Mouse (Mus musculus) megakaryocyte, adult 5-6 weeks (primary cell): ENCODE data around the gene Olfr447. TPM values are rescaled to one million over a fixed set of nuclear protein-coding genes. Genes with fewer than 3 reads are reported as not detected.

Source experiments
- ATAC-seq: 2 replicates; pipeline ENCODE4 v1.8.0; 2016; ENCODE audit warnings: mild to moderate bottlenecking, inconsistent platforms; ENCODE audit not compliant: poor library complexity, severe bottlenecking
- total RNA-seq, 2 experiments: library from RNA; stranded (forward) in 1 of 2; stranded (reverse) in 1 of 2; fragments of 153-499, 151-499 nt in 1 of 2; fragments of 221-1000, 200-1000 nt in 1 of 2; gene quantifications; 2 replicates each; pipeline versions ENCODE4 v1.2.3 to v1.2.4; 2015 to 2017

Olfr447 gene
- total RNA-seq (2015) (not detected in 2 replicates), total RNA-seq (2017) (not detected in 2 replicates)

DNA sequence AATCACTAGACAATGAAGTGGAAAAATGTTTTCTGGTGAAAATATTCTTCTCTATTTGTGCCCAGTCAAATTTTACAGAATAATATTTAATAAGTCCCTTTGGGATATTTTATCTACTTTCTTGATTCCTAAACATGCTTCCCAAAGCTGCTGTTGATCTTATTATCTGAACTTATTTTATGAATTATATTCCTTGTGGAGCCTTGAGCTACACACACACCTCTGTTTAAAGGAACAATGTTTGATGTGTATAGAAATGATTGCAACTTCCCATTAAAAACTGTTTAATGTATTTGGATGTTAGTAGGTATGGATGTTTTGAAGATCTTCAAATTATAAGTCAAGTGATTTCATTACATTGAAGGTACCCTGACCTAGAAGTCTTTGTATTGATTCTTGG, at the start of gene Olfr447:
Olfr447 (plus strand) TSS at position 301 of the 400 bp plus-strand sequence.
- ATAC-seq: no peak

GRCm38 (mm10) chr6:42860222-42860819, 48.4 kb upstream of the Olfr447 start:
- ATAC-seq: peak; percentile 51; the same call in 1 of the 2 replicates

DNA sequence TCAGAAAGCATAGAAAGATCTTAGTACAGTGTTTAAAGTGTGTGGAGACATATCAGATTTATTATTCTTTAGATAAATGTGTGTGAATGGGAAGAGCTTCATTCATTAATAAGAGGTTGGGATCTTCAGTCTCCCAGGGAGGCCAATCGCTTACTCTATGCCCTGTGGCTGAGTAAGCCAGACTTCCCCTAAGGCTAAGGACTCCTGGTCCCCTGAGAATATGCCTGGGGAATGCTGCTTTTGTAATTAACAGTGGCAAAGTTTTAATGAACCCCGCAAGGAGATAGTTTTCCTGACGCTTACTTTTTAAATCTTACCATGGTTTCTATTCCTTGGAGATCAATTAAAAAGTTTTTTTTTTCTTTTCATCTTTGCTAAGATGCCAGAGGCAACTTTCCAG, 39.0 kb upstream of the Olfr447 start:
- no peak for ATAC-seq

GRCm38 (mm10) chr6:42876323-42876722, 32.4 kb upstream of the Olfr447 start:
- ATAC-seq: no peak

- ATAC-seq: no peak
Observed at GRCm38 (mm10) chr6:42890141-42890540, 18.5 kb upstream of the Olfr447 start, which contains the start of gene Olfr448. Gene Olfr448, plus strand, starts transcription at chr6:42890441.

- no peak for ATAC-seq
Observed at GRCm38 (mm10) chr6:42900345-42900744, 8.3 kb upstream of the Olfr447 start.

DNA sequence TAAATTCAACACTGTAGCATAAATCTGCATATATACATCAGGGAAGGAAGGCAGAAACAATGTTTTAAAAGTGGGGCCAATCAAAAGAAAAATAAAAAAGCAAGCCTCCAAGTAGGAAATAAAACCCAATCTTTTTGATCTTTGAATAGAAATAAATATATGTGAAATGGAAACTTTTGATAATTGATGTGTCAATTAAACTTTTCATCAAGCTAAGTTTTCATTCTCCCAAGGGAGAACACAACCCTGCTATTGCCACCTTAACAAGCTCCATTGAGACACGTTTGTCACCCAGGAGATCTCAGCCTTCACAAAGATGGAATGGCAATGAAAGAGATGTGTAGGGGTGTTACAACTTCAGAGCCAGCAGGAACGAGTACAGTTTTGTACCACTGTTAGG, 12.4 kb downstream of the Olfr447 start, which contains the start of gene Olfr446:
Olfr446 (plus strand) TSS at position 301 of the 400 bp plus-strand sequence.
- ATAC-seq: no peak

DNA sequence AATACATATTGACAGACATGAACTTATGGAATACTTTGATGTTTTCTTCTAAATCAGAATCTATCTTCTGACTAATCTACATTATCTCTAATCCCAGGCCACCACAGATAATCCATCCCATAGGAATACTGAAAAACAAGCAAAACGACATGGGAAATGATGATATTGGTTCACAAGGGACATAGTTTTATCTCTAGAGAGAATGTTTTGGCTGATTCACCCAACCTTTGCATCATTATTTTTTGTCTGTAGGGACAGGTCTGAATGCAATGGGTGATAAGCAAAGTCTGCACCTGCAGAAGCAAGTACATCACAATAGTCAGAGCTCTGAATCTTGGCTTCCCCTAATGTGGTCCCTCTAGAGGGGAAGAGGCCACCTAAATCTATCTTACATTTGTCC, 40.1 kb downstream of the Olfr447 start, which contains the start of gene Olfr444:
Olfr444 (plus strand) TSS at position 301 of the 400 bp plus-strand sequence.
- no peak for ATAC-seq

Other genes starting within 250 kb of the Olfr447 start
- 0.04 TPM in 1 of 2 replicates, not detected in the other for gene Tcaf1, start 198.8 kb upstream of the Olfr447 start, total RNA-seq (2015)
- 0.11 TPM in 1 of 2 replicates, not detected in the other for gene Tcaf1, start 198.8 kb upstream of the Olfr447 start, total RNA-seq (2017)
- gene Olfr453, start 169.5 kb upstream of the Olfr447 start, total RNA-seq (2015): not detected in 2 replicates
- gene Olfr453, start 169.5 kb upstream of the Olfr447 start, total RNA-seq (2017): not detected in 2 replicates
- not detected in 2 replicates for gene Olfr38, start 152.5 kb upstream of the Olfr447 start, total RNA-seq (2015)
- not detected in 2 replicates for gene Olfr38, start 152.5 kb upstream of the Olfr447 start, total RNA-seq (2017)
- gene Olfr452, start 123.8 kb upstream of the Olfr447 start, total RNA-seq (2015): not detected in 2 replicates
- gene Olfr452, start 123.8 kb upstream of the Olfr447 start, total RNA-seq (2017): not detected in 2 replicates
- not detected in 2 replicates for gene Olfr450, start 96.9 kb upstream of the Olfr447 start, total RNA-seq (2015)
- not detected in 2 replicates for gene Olfr450, start 96.9 kb upstream of the Olfr447 start, total RNA-seq (2017)
- gene Olfr449, start 74.5 kb upstream of the Olfr447 start, total RNA-seq (2015): not detected in 2 replicates
- gene Olfr449, start 74.5 kb upstream of the Olfr447 start, total RNA-seq (2017): not detected in 2 replicates
- gene Olfr448, start 18.4 kb upstream of the Olfr447 start, total RNA-seq (2015): not detected in 2 replicates
- gene Olfr448, start 18.4 kb upstream of the Olfr447 start, total RNA-seq (2017): not detected in 2 replicates
- gene Olfr446, start 12.5 kb downstream of the Olfr447 start, total RNA-seq (2015): not detected in 2 replicates
- not detected in 2 replicates for gene Olfr446, start 12.5 kb downstream of the Olfr447 start, total RNA-seq (2017)
- gene Olfr444, start 40.2 kb downstream of the Olfr447 start, total RNA-seq (2015): not detected in 2 replicates
- not detected in 2 replicates for gene Olfr444, start 40.2 kb downstream of the Olfr447 start, total RNA-seq (2017)
- not detected in 2 replicates for gene Olfr441, start 197.5 kb downstream of the Olfr447 start, total RNA-seq (2015)
- gene Olfr441, start 197.5 kb downstream of the Olfr447 start, total RNA-seq (2017): not detected in 2 replicates
- gene Olfr237-ps1, start 237.7 kb downstream of the Olfr447 start, total RNA-seq (2015): not detected in 2 replicates
- gene Olfr237-ps1, start 237.7 kb downstream of the Olfr447 start, total RNA-seq (2017): not detected in 2 replicates